Mouse (Mus musculus): ENCODE results near the gene Ccni.

DNA sequence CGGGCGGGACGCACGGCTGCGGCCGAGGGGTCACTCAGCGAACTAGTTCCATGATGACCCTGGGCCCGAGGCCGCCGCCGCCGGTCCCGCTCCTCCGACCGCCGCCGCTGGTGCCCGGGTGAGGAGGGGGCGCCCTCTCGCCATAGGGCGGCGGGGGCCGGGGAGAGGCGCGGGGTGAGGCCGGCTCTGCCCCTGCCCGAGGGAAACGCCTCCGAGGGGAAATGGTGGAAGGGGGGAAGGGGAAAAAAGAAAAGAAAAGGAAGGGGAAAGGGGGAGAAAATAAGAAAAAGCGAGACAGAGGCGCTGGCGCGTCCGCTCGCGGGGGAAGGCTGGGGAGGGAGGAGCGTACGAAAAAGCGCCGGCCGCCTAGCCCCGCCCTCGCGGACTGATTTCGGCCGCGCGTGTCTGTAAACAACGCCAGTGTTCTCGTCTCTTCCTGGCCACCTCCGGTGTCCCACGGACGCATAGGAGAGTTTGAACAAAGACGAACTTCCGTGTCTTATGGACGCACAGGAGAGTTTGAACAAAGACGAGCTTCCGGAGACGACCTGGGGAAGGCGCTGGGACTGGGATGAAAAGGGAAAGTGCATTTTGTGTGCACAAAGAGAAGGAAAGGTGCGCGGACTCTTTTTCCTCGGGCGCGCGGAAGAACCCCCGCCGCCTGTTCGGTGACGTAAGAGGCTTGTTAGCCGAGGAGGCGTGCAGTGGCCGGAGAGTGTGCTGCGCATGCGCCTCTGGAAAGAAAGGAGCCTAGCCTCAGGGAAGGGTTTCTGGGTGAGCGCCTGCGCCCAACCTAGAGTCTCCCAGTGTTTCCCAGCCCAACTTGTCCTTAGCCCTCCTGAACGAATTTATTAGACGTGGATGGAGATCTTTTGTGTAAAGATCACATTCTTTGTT lies at the start of gene Ccni, which contains the start of gene 2010109A12Rik:
- peak; percentile 73 for TF ChIP-seq POLR2A (IDR thresholded peaks at IDR 0.05; ENCODE audit: control insufficient read depth, low read depth, low read length)
- no peak for TF ChIP-seq CTCF (IDR thresholded peaks at IDR 0.05; ENCODE audit: control insufficient read depth, insufficient read depth, insufficient replicate concordance, low read depth, low read length)
